Mouse (Mus musculus) bone marrow, adult 2 months (tissue): ENCODE results near the gene Plk3.

Experiments
- CTCF ChIP-seq: fragments of 200-500 bp; IDR thresholded peaks from 2 replicates; pipeline ENCODE4 v1.5.1; 2011; ENCODE audit warnings: low read length, control low read depth; ENCODE audit not compliant: control insufficient read depth, insufficient read depth
- POLR2A ChIP-seq: fragments of 200-500 bp; IDR thresholded peaks from 2 replicates; pipeline ENCODE4 v1.6.1; 2011; ENCODE audit warnings: low read depth, mild to moderate bottlenecking, control low read depth, low read length, borderline replicate concordance; ENCODE audit not compliant: control insufficient read depth

DNA sequence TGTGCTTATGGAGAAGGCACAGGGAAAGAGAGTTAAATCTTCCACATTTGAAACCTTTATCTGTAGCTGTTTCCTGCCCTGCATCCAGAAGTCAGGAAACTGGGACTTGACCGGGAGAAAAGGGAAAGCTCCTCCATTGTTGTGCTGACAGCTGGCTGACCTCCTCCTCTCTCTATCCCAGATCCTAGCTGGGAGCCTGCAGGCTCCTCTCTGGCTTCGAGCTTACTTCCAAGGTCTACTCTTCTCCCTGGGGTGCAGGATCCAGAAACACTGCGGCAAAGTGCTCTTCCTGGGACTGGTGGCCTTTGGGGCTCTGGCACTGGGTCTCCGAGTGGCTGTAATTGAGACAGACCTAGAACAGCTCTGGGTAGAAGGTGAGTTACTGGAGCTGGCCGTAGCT, 37.1 kb downstream of the Plk3 start:
- TF ChIP-seq CTCF (no peak), POLR2A (no peak)
